Mouse (Mus musculus): ENCODE measurements around the gene Mindy2.

DNA sequence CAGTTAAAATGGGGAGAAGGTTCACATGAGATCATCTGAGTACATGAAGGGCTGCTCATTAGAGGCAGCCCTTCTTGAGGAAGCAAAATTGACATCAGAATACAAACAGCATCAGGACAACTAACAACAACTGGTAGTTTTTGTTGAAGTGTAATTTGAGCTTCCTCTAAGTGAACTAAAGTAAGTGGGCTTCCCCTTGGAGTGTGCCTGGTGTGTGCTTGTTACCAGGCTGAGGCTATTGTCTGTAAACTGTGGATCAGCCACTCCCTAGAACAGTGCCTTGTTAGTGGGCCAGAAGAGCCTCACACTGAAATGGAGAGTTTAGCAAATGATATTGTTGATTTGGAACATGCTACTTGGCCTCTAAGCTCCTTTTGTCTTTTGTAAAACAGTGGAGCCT, 101.5 kb downstream of the Mindy2 start:
- TF ChIP-seq POLR2A (IDR thresholded peaks at IDR 0.05; ENCODE audit: control insufficient read depth in 1 of 2, insufficient read depth in 1 of 2, low read depth in 1 of 2, low read length in 2 of 2, poor library complexity in 1 of 2) (no peak), CTCF (IDR thresholded peaks at IDR 0.05 in 2 of 3, conservative IDR thresholded peaks at IDR 0.05 in 1 of 3; ENCODE audit: control insufficient read depth in 1 of 3, insufficient read depth in 1 of 3, low read depth in 2 of 3, low read length in 3 of 3, poor library complexity in 1 of 3, severe bottlenecking in 1 of 3) (no peak), GATA1 (IDR thresholded peaks at IDR 0.05; ENCODE audit: low read depth, low read length) (no peak), EP300 (IDR thresholded peaks at IDR 0.05; ENCODE audit: low read depth in 1 of 2, low read length in 2 of 2) (no peak), POLR2AphosphoS5 (IDR thresholded peaks at IDR 0.05; ENCODE audit: borderline replicate concordance, low read depth, low read length) (no peak), KAT2A (conservative IDR thresholded peaks at IDR 0.05; ENCODE audit: low read depth, low read length) (no peak), USF1 (IDR thresholded peaks at IDR 0.05; ENCODE audit: low read depth, low read length) (no peak)

All from MEL (cell line).